Mouse (Mus musculus): Measurements from ENCODE around the gene Insl6.
A peak's percentile ranks its signal among the peaks of the same experiment; 100 is the strongest.

The Insl6 gene

DNA sequence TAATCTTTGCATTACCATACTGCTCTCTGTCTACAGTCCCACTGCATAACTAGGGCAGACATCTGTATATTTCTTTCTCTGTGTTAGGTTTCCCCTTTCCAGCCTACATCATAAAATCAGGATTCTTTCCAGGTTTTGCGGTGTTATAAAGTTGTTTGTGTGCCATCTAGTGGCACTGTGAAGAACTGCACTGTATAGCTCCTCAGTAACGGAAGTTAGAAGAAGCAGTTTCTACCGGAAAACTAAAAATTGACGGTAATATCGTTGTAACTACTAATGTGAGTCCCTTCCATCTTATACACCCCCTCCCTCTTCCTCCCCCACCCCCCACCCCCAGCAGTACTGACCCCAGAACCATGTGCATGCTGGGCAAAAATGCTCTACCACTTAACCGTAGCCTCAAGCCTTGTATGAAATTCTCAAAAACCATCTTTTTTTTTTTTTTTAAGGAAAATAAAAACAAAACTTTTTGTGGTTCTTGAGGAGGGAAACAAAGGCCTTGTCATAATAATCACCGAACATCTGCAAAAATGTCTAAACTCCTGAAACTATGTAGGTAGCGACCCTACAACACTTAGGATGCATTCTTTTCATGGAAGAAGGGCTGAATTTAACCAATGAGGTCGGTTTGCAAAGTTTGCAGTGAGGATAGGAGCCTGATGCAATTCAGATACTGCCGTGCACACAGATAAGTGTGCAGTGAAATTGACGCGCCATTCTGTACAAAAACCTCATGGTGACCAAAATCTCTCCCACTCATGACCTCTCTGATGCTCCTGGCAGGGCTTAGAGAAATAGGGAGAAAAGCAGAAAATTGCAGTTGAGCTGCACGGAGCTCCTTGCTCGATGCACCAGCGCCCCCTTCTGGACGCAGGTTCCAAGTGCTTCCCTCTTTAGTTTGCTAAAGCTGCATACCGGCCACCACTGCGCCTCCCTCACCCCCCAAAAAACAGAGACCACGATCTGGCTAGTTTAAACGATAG lies 30.0 kb upstream of the Insl6 start:
- peak; percentile 77 to 88 for DNase-seq

DNA sequence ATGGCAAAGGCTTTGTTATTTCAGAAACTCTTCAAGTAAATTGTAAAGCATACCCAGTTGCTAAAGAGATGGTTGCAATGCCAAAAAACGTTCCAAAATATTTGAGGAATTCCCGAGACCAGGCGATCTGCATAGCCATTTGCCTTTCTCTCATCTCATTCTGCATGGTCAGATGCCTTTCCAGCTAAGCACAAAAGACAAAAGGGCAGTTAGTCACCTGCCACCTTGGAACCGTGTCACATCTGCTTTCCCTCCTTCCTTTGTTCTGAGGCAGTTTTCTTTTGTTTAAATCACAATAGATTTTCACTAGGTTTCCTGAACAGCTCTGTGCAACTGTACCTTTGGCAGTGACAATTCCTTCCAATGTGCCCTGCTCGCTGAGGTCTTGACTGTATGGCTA lies 25.8 kb upstream of the Insl6 start:
- DNase-seq, result no peak

DNA sequence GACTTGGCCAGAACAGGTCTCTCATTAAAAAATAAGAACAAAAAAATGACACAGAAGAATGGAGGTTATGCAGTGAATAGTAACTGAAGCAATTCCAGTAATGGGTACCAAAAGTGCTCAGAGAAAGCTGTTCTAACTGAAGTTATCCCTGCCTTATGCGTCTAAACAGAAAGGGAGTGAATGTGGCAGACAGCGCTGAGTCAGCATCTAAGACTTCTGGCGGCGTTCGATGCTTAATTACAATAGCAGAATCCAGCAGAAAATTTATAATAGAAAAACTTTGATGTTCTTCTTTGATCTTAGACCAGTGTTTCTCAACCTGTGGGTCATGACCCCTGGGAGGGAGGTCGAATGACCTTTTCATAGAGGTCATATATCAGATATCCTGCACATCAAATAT lies 20.5 kb upstream of the Insl6 start:
- no peak for DNase-seq

DNA sequence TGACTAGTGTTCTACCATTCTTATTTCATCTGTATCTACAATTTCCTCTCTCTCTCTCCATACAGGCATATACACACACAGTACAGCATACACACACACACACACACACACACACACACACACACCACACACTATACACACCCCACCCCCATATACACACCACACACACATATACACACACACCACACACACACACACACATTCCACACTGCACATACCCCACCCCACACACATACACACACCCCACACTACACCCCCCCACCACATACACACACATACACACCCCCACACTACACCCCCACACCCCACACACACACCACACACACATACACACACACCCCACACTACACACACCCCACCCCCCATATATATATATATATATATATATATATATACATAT lies 19.7 kb upstream of the Insl6 start:
- DNase-seq, result no peak

DNA sequence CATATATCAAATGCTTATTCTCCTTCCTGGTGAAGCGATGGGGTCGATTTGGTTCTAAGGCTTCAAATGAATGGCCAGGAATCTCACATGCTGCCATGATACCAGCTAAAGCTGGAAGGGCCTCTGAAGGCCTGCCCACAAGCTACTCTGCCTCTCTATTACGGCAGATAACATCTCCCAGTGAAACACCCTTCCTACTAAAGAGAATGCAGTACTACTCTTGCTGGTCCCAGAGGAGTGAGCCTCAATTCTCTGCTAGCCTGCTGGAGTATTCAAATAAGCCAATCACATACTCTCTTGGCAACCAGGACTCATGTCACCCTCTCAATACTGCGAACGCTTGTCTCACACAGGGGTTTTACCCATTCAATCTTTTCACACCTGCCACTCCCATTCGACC lies 17.1 kb upstream of the Insl6 start:
- DNase-seq, result no peak

DNA sequence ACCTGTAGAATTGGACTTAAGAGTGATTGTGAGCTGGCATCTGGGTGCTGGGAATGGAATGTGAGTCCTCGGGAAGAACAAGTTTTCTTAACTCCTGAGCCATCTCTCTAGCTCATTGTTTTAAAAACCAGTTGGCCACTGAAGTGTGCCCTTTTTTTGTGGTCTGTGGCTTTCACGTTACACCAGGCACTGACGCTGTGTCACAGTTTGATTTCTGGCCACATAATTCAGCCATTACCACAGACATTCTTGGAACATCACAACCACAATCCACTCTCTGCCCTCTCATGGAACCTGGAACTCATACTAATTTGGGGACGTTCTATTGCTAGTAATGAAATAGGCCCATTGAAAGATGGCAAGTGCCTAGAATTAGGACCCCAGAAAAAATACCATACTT lies 15.9 kb upstream of the Insl6 start:
- DNase-seq, result no peak

DNA sequence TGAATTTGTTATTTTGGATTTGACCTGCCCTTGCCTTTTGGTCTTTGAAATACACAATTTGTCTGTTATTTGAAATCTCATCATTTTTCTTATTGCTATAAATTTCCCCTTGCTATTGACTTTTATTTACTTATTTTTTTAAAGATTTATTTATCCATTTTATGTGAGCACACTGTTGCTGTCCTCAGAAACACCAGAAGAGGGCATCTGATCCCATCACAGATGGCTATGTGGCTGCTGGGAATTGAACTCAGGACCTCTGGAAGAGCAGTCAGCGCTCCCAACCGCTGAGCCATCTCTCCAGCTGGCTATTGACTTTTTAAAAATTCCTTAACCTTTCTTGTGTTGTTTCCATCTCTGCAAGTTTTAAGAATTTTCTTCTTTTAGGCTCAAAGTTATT lies 11.5 kb upstream of the Insl6 start:
- no peak for DNase-seq

DNA sequence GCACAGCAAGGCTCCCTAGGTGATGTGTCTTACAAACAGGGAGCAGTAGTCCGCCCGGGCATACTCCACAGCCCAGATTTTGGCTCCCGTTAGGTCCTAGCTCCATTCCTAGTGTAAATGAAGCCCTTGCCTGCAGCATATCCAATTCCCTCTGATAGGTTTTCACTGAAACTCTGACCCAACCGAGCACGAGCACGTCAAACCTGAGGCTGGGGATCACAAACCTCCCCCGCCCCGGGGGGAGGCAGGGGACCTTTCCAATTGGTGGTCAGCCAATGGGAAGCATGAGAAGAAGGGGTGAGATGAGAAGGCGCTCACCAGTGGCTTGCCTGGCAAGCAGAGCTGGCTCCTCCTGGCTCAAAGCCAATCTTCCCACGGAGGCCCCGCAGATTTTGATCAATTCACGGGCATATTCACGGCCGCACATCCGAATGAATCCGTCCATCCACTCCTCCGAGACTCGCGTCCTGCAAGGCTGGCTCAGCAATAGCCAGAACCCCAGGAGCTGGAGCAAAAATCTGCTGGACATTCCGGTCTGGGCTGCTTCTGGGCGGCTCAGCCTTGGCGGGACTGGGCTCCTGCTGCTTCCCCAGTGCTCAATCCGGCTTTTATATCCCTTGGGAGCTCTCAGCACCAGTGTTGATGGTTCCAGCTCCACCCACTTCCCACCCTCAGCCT lies 9.1 kb upstream of the Insl6 start, which contains the start of gene Rln1:
TSS of gene Rln1 (minus strand) at position 603 of the 678 bp plus-strand sequence.
- DNase-seq, result peak; percentile 28 to 38

DNA sequence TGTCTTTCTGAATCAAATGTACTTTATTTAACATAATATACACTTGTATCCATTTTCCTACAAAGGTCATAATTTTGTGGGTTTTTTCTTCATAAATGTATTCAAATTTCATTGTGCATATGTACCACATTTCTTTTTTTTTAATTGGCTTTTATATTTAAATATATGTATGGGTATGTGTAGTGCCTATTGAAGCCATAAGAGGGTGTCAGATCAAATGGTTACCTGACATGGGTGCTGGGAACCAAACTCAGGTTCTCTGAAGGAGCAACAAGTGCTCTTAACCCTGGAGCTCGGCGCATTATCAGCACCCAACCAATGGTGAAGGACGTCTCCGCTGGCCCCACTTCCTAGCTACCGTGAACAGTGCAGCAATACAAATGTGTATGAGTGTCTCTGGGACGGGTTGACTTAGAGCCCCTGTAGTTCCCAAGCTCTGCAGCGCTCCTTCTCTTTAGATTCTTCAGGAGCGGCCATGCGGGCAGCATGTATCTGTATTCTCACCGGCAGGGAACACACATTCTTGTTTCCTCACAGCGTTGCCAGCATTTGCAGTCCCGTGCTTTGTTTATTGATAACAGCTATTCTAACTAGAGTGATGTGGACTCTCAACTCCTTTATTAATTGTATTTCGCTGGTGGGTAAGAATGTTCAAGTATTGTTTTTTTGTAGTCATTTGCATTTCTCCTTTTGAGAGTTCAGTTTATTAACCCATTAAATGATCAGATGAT lies 1.8 kb upstream of the Insl6 start:
- DNase-seq, result no peak

DNA sequence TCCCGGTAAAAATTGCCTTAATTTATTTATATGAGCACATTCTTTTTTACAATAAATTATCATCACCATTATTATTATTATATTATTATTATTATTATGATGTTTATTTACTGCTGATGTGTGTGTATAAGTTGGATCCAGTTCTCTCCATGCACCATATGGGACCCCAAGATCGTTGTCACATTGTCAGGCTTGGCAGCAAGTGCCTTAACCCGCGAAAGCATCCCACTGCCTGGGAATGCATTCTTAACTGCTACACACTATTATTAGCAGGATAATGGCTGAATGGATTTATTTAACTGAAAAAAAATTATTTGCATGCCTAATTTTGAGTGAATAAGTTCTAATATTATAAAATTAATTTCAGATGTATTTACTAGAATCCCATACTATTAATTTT lies 1.2 kb upstream of the Insl6 start:
- DNase-seq, result no peak

DNA sequence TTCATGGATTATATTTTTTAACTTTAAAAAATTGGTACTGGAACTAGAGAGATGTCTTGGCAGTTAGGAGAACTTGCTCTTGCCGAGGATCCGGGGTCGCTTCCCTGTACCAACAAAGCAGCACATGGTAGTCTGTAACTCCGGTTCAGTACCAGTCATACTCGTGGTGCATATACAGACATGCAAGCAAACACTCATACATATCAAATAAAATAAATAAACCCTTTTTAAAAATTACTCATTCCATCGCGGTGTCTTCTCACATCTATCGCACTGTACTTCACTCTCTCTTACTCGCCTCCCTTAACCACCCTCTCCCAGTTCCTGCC lies 660 bp upstream of the Insl6 start:
- DNase-seq, result no peak

DNA sequence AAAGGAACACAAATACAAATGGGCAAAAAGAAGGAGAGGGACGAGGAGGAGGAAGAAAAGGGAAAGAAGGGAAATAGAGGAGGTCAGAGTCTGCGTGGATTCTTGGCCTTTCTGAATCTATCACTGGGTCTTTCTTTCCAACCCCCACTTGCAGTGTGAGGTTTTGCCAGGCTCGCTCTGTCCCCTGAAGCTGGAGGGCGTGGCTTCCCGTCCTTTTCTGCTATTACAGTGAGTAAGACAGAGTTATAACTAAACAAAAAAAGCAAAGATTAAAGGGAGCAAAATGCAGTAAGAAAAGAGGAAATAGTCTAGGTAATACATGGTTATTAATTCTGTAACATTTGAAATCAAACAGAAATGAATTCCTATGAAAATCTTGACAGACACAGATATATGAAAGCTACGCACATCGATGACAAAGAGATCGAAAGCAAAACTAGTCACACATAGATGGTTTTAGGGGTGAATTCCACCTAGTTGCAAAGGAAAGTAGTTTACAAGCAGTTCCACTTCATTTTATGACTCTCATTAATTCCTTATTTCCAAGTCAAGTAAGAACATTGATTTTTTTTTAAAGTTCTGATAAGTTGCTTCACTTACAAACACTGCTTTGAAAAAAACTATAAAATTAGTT lies 1.6 kb downstream of the Insl6 start:
- no peak for DNase-seq

DNA sequence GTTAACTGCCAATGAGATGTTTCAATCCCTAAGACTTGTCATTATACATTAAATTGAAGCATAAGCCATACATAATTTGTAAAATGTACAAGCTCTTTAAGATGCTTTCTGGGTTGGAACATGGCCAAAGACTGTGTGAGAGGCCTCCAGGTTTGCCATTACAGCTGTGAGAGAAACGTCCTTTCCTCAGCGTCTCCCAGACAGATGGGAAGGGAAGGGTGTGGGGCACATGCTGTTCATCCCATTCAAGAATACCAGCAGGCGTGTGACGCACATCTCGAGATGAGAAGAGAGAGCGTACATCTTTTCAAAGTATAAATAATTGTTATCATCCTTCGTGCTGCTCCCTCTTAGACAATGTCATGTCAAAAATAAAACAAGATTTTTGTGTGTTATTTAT lies 12.5 kb downstream of the Insl6 start:
- no peak for DNase-seq

DNA sequence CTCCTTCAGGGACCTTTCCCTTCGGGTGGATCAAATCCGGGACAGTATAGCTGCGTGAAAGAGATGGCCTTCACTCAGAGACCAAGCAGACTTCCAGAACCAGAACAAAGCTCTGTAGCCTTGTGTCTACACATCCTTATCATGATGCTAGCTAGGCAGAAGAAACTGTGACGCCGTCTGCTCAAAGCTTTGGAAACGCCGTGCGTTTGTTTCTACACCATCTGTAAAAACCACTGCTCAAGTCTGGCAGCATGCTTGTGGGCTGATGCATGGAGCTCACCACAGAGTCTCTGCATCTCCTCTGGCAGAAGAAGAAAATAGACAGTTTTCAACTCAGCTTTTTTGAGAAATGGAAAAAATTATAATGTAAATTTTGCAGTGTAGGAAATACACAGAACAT lies 13.4 kb downstream of the Insl6 start:
- DNase-seq, result no peak

DNA sequence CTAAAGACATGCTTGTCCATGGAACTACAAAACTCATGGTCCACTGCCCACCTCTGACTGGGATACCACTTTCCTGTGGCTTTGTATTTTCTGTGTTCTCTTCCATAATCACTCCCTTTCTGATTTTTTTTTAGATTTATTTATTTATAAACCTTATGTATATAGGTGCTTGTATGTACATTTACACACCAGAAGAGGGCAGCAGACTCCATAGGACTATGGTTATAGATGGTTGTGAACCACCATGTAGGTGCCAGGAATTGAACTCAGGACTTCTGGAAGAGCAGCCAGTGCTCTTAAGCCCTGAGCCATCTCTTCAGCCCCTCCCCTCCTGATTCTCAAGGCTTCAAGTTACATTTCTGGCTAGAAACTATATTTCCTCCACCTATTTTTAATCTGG lies 16.3 kb downstream of the Insl6 start:
- no peak for DNase-seq

DNA sequence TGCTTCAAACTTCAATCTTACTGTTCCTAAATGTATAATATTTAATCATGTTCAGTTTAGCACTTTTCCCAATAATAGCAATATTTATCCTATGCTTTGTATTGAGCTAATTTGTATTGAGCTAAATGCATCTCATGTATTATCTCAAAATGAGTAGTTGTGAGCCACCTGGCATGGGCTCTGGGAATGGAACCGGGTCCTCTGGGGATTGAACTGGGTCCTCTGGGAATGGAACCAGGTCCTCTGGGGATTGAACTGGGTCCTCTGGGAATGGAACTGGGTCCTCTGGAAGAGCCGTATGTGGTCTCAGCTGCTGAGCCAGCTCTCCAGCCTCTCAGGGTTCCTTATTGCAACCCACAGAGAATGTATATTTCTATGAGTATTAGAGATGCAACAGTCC lies 23.0 kb downstream of the Insl6 start:
- DNase-seq, result no peak

DNA sequence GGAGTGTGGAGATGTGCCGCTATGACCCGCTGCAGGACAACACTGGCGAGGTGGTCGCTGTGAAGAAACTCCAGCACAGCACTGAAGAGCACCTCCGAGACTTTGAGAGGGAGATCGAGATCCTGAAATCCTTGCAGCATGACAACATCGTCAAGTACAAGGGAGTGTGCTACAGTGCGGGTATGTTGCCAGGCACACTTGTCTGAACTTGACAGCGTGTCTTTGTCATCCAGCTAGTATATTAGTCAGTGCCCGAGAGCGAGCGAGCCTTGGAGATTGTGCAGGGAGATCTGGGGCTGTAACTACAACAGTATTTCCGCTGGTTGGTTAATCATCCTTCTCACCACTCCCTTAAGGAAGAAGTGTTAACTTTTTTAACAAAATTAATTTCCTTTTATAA lies 24.2 kb downstream of the Insl6 start:
- no peak for DNase-seq

DNA sequence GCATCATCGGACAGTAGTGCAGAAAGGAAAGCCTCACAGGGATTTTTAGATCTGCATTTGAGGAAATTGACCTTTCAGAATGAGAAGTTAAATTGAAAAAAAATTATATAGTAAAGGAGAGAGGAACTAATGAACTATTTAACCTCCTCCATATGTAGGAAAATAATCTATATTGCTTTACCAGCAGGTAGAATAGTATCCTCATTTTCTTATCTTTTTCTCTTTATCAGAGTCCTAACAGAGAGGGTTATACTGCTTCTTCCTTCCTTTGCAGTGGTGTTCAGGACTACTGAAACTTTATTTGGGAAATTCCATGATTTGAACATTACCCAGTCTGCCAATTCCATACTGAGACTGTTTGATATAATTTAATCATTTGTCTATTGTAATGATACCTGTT lies 27.8 kb downstream of the Insl6 start:
- no peak for DNase-seq

DNA sequence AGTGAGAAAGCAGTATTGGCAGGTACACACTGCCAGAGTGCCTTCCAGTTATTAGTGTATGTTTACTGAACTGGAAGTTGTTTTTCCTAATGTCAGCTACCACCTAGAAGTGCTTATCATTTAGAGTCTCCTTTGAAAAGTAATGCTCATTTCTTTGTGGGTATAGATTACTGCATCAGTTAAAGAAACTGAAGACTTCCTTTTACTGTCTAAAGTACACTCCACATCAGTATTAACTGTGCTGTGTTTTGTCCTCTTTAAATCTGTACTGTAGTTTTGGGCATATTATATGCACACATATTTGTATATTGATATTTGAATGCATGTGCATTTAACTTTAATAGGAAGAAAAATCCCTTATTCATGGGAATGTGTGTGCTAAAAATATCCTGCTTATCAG lies 29.0 kb downstream of the Insl6 start:
- no peak for DNase-seq

DNA sequence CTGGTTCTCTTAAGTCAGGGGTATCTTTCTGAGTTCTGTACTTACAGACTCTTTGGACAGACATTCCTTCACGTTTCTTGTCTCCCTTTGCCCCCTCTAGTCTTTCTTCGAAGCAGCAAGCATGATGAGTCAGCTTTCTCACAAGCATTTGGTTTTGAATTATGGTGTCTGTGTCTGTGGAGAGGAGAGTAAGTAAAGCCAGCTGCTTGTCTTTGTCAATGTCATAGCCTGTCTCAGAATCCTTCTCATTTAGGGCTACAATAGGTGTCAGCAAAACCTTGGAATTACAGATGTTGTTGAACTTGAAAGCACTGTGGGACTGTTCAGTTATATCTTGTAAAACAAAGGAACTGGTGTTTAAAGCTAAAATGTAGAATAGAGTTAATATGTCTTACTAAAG lies 30.4 kb downstream of the Insl6 start:
- DNase-seq, result no peak

DNA sequence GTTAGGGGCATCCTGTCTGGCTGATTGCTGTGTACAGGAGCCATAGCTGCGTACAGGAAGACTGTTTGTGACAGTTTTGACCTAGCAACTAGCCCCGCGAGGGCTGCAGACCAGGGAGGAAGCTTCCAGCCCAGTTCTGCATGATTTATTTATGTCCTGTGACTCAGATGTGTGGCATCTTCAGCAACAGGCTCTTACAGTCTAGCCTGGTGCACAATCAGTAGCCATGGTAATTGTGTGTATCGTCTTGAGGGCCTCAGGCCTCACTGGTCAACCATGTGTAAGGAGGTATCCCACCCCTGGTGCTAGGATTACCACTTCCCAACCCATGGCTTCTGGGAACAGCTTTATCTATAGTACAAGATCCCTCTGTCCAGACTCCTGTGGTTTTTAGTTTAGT lies 32.6 kb downstream of the Insl6 start:
- no peak for DNase-seq

DNA sequence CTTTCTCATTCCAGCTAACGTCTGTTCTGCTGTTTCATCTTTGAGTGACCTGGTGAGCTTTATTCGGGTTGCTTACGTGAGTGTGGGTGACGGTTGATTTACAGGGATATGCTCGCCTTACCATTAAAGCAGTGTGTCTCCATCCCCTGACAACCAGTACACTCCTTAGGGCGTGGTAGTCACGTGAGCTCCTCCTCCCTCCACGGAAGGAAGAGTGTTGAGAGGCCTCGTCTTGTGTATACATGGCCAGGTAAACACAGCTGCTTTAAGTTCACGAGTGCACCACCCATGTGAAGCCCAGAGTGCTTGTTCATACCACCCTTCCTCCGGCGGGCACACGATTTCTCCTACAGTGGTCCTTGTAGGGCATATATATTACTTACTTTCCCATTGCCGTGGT lies 33.6 kb downstream of the Insl6 start:
- DNase-seq, result no peak

DNA sequence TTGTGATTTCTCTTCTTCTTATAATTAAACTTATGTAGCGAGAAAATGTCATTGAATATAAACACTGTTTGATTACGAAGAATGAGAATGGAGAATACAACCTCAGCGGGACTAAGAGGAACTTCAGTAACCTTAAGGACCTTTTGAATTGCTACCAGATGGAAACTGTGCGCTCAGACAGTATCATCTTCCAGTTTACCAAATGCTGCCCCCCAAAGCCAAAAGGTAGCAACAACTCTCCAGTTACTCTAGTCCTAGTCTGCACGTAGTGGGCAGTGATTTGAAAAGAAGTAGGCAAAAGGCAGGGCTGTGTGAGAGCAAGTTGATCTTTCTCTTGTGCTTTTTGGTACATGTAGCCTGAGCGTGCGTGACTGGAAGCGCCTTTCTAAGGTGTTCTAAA lies 37.3 kb downstream of the Insl6 start:
- DNase-seq, result no peak
